Mouse (Mus musculus) forebrain, postnatal 0 days (tissue): ENCODE data around the gene Sc5d. TPM values are rescaled to one million over a fixed set of nuclear protein-coding genes. Genes with fewer than 3 reads are reported as not detected.

Source experiments
- ATAC-seq: fragments of 200-750 bp; cut with Nextera tagmentation; 2 replicates; pipeline ENCODE4 v1.8.0; 2017; ENCODE audit warnings: mild to moderate bottlenecking, moderate library complexity
- DNase-seq: peaks from one replicate; pipeline ENCODE4 v3.0.0-alpha.2; 2015
- H3K27ac ChIP-seq: fragments of 300-500 bp; sonication (generic); 2 replicates; pipeline ENCODE4 v1.5.1; 2014; ENCODE audit warnings: low read depth, mild to moderate bottlenecking, antibody characterized with exemption, low read length, moderate library complexity, mixed read lengths
- H3K27me3 ChIP-seq: fragments of 300-500 bp; sonication (generic); 2 replicates; pipeline ENCODE4 v1.6.1; 2014; ENCODE audit warnings: mild to moderate bottlenecking, low read length, mixed read lengths; ENCODE audit not compliant: insufficient read depth
- H3K36me3 ChIP-seq: fragments of 300-500 bp; sonication (generic); 2 replicates; pipeline ENCODE4 v1.6.1; 2014; ENCODE audit warnings: mild to moderate bottlenecking, moderate library complexity; ENCODE audit not compliant: insufficient read depth
- H3K4me1 ChIP-seq: fragments of 300-500 bp; sonication (generic); 2 replicates; pipeline ENCODE4 v1.6.1; 2014; ENCODE audit warnings: antibody characterized with exemption; ENCODE audit not compliant: insufficient read depth
- H3K4me2 ChIP-seq: fragments of 300-500 bp; sonication (generic); 2 replicates; pipeline ENCODE4 v1.6.1; 2014; ENCODE audit warnings: low read depth, mild to moderate bottlenecking, moderate library complexity
- H3K4me3 ChIP-seq: fragments of 300-500 bp; sonication (generic); 2 replicates; pipeline ENCODE4 v1.5.1; 2014; ENCODE audit warnings: low read depth, low read length, mixed read lengths
- H3K9ac ChIP-seq: fragments of 300-500 bp; sonication (generic); 2 replicates; pipeline ENCODE4 v1.6.1; 2014; ENCODE audit warnings: mild to moderate bottlenecking
- H3K9me3 ChIP-seq: fragments of 300-500 bp; sonication (generic); 2 replicates; pipeline ENCODE4 v1.6.1; 2016; ENCODE audit warnings: low read length
- CTCF ChIP-seq: sonication (generic); IDR thresholded peaks from 2 replicates; pipeline ENCODE4 v1.5.1; 2016; ENCODE audit warnings: antibody characterized with exemption, control low read depth, low read depth
- WGBS: fragments of 180-500 bp; shearing (Covaris S2); extraction: QIAGEN DNeasy Blood & Tissue Kit; methylation state at CpG from one replicate; pipeline ENCODE4 v1.1.7; 2014; 5-methylcytosine and 5-hydroxymethylcytosine counted together
- polyA plus RNA-seq: library from polyadenylated mRNA; unstranded; fragments of >200 nt; fragmentation: Nextera tagmentation; extraction: Ambion mirVana; gene quantifications from 2 replicates; pipeline ENCODE4 v1.2.1, GENCODE M21; 2015
- total RNA-seq: library from RNA; depleted of rRNA; stranded (reverse); fragments of >200 nt; gene quantifications from 2 replicates; pipeline ENCODE4 v1.2.3, GENCODE M21; 2014

Gene Sc5d
- total and polyA plus RNA-seq, 2 experiments from 2014 or later = 48.6 to 75.6 TPM

- no peaks in the 10 kb centered on the region for H3K36me3 ChIP-seq
- 92% methylated on average over 6 of the region's 6 CpGs for WGBS
- TF ChIP-seq CTCF = no peak
- ATAC-seq (no peak), DNase-seq (no peak)
- no peak overlapping the region for H3K27ac ChIP-seq
- H3K4me3 ChIP-seq = no peak overlapping the region
- no peak overlapping the region for H3K4me2 ChIP-seq
- H3K9ac ChIP-seq = no peak overlapping the region
- H3K4me1 ChIP-seq = no peaks in the 10 kb centered on the region
- no peaks in the 10 kb centered on the region for H3K27me3 ChIP-seq
- H3K9me3 ChIP-seq = no peaks in the 10 kb centered on the region
Measured at GRCm38 (mm10) chr9:42273682-42274296, 9.7 kb upstream of the Sc5d start.

- Histone ChIP-seq H3K4me3 (no peak overlapping the region), H3K4me2 (no peak overlapping the region), H3K27ac (no peak overlapping the region), H3K27me3 (no peaks in the 10 kb centered on the region), H3K4me1 (no peaks in the 10 kb centered on the region), H3K9me3 (no peaks in the 10 kb centered on the region), H3K36me3 (no peaks in the 10 kb centered on the region), H3K9ac (no peak overlapping the region)
- TF ChIP-seq CTCF = no peak
- DNase-seq (no peak), ATAC-seq (no peak)
- 79% methylated on average over 3 of the region's 3 CpGs for WGBS
Measured at GRCm38 (mm10) chr9:42273174-42273573, 9.1 kb upstream of the Sc5d start.

- Histone ChIP-seq H3K27me3 (no peaks in the 10 kb centered on the region), H3K9me3 (no peaks in the 10 kb centered on the region), H3K9ac (no peak overlapping the region), H3K4me1 (no peaks in the 10 kb centered on the region), H3K4me2 (no peak overlapping the region), H3K4me3 (no peak overlapping the region), H3K27ac (no peak overlapping the region), H3K36me3 (no peaks in the 10 kb centered on the region)
- ATAC-seq = no peak
- DNase-seq = no peak
- 74% methylated on average over 4 of the region's 4 CpGs for WGBS
- TF ChIP-seq CTCF = no peak
Measured at GRCm38 (mm10) chr9:42272690-42273089, 8.6 kb upstream of the Sc5d start.

- H3K4me1 ChIP-seq = no peaks in the 10 kb centered on the region
Measured at GRCm38 (mm10) chr9:42271456-42271855, 7.4 kb upstream of the Sc5d start.

GRCm38 (mm10) chr9:42270617-42271016 lies 6.6 kb upstream of the Sc5d start:
- ATAC-seq (no peak), DNase-seq (no peak)
- Histone ChIP-seq H3K4me3 (no peak overlapping the region), H3K4me1 (no peaks in the 10 kb centered on the region), H3K36me3 (no peaks in the 10 kb centered on the region), H3K9me3 (no peaks in the 10 kb centered on the region), H3K9ac (no peak overlapping the region), H3K27ac (no peak overlapping the region), H3K27me3 (no peaks in the 10 kb centered on the region), H3K4me2 (no peak overlapping the region)
- WGBS = 94% methylated on average over 3 of the region's 3 CpGs
- TF ChIP-seq CTCF = no peak

More at GRCm38 (mm10) chr9:42271456-42271855, 7.4 kb upstream of the Sc5d start:
- no peak overlapping the region for H3K27ac ChIP-seq
- H3K4me3 ChIP-seq = no peak overlapping the region
- H3K9ac ChIP-seq = no peak overlapping the region
- 83% methylated on average over 5 of the region's 5 CpGs for WGBS
- DNase-seq = no peak
- H3K9me3 ChIP-seq = no peaks in the 10 kb centered on the region
- ATAC-seq = no peak
- no peaks in the 10 kb centered on the region for H3K36me3 ChIP-seq
- no peak overlapping the region for H3K4me2 ChIP-seq
- H3K27me3 ChIP-seq = no peaks in the 10 kb centered on the region
- TF ChIP-seq CTCF = no peak

GRCm38 (mm10) chr9:42270081-42270480 lies 6.0 kb upstream of the Sc5d start:
- no peaks in the 10 kb centered on the region for H3K9me3 ChIP-seq
- DNase-seq = no peak
- no peak overlapping the region for H3K27ac ChIP-seq
- no peak overlapping the region for H3K9ac ChIP-seq
- H3K4me2 ChIP-seq = no peak overlapping the region
- 90% methylated on average over 5 of the region's 5 CpGs for WGBS
- peaks cover under 1% of the 10 kb centered on the region; the same call in 1 of the 2 replicates for H3K4me1 ChIP-seq
- TF ChIP-seq CTCF = no peak
- no peaks in the 10 kb centered on the region for H3K36me3 ChIP-seq
- H3K27me3 ChIP-seq = no peaks in the 10 kb centered on the region
- no peak overlapping the region for H3K4me3 ChIP-seq
- ATAC-seq = no peak

- DNase-seq (no peak), ATAC-seq (no peak)
- H3K4me2 ChIP-seq = no peak overlapping the region
- H3K9me3 ChIP-seq = no peaks in the 10 kb centered on the region
- H3K4me1 ChIP-seq = peaks cover 6% of the 10 kb centered on the region; the same call in 1 of the 2 replicates
- no peak overlapping the region for H3K4me3 ChIP-seq
- H3K27me3 ChIP-seq = no peaks in the 10 kb centered on the region
- no peak overlapping the region for H3K27ac ChIP-seq
- no peak for TF ChIP-seq CTCF
- H3K9ac ChIP-seq = no peak overlapping the region
- 83% methylated on average over 5 of the region's 5 CpGs for WGBS
- no peaks in the 10 kb centered on the region for H3K36me3 ChIP-seq
Measured at GRCm38 (mm10) chr9:42268371-42268770, 4.3 kb upstream of the Sc5d start.
